Mouse (Mus musculus) stomach, postnatal 0 days (tissue): ENCODE data around the gene Cacna1i. TPM values are rescaled to one million over a fixed set of nuclear protein-coding genes. Genes with fewer than 3 reads are reported as not detected.

ENCODE experiments used
- ATAC-seq: fragments of 200-750 bp; cut with Nextera tagmentation; 2 replicates; pipeline ENCODE4 v1.8.0; 2017; ENCODE audit not compliant: low FRiP score, low TSS enrichment
- DNase-seq: peaks from one replicate; pipeline ENCODE4 v3.0.0-alpha.2; 2016; ENCODE audit warnings: low spot score
- H3K27ac ChIP-seq: fragments of 300-500 bp; sonication (generic); replicated peaks from 2 replicates; pipeline ENCODE4 v1.5.1; 2014; ENCODE audit warnings: mild to moderate bottlenecking, control low read depth
- H3K27me3 ChIP-seq: fragments of 300-500 bp; sonication (generic); 2 replicates; pipeline ENCODE4 v1.6.1; 2014; ENCODE audit warnings: low read length; ENCODE audit not compliant: control insufficient read depth, insufficient read depth
- H3K36me3 ChIP-seq: fragments of 300-500 bp; sonication (generic); 2 replicates; pipeline ENCODE4 v1.6.1; 2014; ENCODE audit warnings: low read length, mixed read lengths; ENCODE audit not compliant: control insufficient read depth, insufficient read depth
- H3K4me1 ChIP-seq: fragments of 300-500 bp; sonication (generic); replicated peaks from 2 replicates; pipeline ENCODE4 v1.6.1; 2014; ENCODE audit warnings: antibody characterized with exemption; ENCODE audit not compliant: control insufficient read depth, insufficient read depth
- H3K4me2 ChIP-seq: fragments of 300-500 bp; sonication (generic); replicated peaks from 2 replicates; pipeline ENCODE4 v1.6.1; 2014; ENCODE audit warnings: low read depth, mild to moderate bottlenecking, control low read depth, moderate library complexity
- H3K4me3 ChIP-seq: fragments of 300-500 bp; sonication (generic); 2 replicates; pipeline ENCODE4 v1.5.1; 2014; ENCODE audit warnings: low read depth, low read length, control low read depth
- H3K9ac ChIP-seq: fragments of 300-500 bp; sonication (generic); 2 replicates; pipeline ENCODE4 v1.6.1; 2014; ENCODE audit warnings: mild to moderate bottlenecking, low read length, control low read depth, mixed read lengths
- H3K9me3 ChIP-seq: fragments of 300-500 bp; sonication (generic); 2 replicates; pipeline ENCODE4 v1.6.1; 2016; ENCODE audit warnings: low read length; ENCODE audit not compliant: control insufficient read depth
- CTCF ChIP-seq: IDR thresholded peaks from 2 replicates; pipeline ENCODE4 v1.5.1; 2016; ENCODE audit warnings: antibody characterized with exemption, low read depth, mild to moderate bottlenecking, moderate library complexity
- EP300 ChIP-seq: optimal IDR thresholded peaks from 2 replicates; pipeline ENCODE3; 2016; ENCODE audit warnings: antibody characterized with exemption
- WGBS: fragments of 180-500 bp; shearing (Covaris S2); extraction: QIAGEN DNeasy Blood & Tissue Kit; methylation state at CpG from one replicate; pipeline ENCODE4 v1.1.7; 2014; 5-methylcytosine and 5-hydroxymethylcytosine counted together
- polyA plus RNA-seq: library from polyadenylated mRNA; unstranded; fragments of >200 nt; fragmentation: Nextera tagmentation; extraction: Ambion mirVana; gene quantifications from 2 replicates; pipeline ENCODE4 v1.2.1, GENCODE M21; 2015

The Cacna1i gene
- polyA plus RNA-seq, 1 experiment from 2014 or later: not detected

DNA sequence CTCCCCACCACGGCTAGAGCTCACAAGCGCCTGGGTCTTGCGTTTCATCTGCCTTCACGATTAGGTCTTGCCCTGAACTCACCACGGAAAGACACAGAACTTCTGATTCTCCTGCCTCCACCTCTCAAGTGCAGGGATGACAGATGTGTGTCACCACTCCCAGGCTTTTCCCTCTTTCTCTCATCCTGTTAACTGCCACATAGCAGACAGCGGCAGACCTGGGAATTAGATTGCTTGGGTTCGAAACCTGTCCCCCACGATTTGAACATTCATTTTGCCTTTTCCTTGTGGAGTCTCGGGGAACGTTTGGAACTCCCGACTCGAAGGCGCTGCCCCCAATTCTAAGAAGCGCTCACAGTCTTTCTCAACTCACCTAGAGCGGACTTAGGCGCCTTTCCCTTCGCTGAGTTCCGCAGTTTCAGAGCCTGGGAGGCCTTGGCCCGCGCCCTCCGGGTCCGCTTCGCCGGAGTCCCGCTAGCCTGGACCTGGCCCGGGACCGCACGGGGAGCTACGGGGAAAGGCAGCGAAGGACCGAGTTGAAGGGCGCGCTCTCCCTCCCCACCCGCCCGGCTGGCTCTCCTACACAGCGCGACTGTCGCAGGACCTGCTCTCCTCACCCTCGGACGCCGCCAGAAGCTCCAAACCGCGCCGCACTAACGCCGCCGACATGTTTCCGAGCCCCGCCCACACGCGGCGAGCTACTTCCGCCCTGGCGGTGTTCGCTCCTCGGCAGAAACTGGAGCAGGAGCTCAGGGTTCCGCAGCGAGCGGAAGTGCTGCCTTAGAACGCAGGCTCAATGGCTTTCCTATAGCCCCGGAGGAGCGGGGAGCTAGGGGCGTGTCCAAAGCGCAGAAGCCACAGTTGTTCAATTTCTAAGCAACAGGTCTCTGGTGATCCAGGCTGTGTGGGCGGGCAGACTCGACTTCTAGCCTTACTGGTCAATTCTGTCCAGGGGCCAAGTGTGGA lies 23.1 kb upstream of the Cacna1i start, which contains the start of gene Rps19bp1:
TSS of gene Rps19bp1 (minus strand) at position 706 of the 966 bp plus-strand sequence.
- no peaks in the 10 kb centered on the region for H3K4me1 ChIP-seq
- peak; percentile 94 for DNase-seq
- peak; percentile 26; the same call in 1 of the 2 replicates for TF ChIP-seq CTCF
- no peak for TF ChIP-seq EP300
- H3K4me2 ChIP-seq: peak within 1 kb of the TSS; percentile 73
- ATAC-seq: peak; percentile 89
- no peaks in the 10 kb centered on the region for H3K9me3 ChIP-seq
- peak within 1 kb of the TSS; percentile 83 for H3K4me3 ChIP-seq
- H3K27ac ChIP-seq: peak within 1 kb of the TSS; percentile 63; the same call in 1 of the 2 replicates
- no peaks in the 10 kb centered on the region for H3K27me3 ChIP-seq
- WGBS: under 1% methylated on average over 66 of the region's 66 CpGs
- H3K36me3 ChIP-seq: 0 out of 2 replicates have a peak, but pooled peaks cover 2% of the 10 kb centered on the region
- peak within 1 kb of the TSS; percentile 80 for H3K9ac ChIP-seq

DNA sequence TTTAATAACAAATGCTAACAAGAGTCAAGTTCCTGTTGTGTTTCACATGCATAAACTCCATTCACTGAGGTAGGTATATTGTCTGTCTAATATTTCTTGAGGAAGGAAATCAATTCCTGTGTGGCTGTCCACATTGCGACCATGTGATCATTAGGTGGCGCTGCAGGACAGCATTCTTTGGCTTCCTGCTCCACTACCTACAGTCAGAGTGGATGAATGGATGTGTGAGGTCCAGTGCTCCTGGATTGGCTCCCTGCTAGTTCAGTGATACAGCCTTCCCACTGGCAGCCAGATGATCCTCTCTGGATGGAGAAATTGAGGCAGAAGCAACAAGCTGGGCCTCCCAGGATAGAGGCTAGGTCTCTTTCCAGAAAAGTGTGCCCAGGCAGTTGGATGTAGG lies 20.8 kb upstream of the Cacna1i start:
- TF ChIP-seq EP300 (no peak), CTCF (peak; percentile 95)
- WGBS: 2% methylated on average over 2 of the region's 2 CpGs

DNA sequence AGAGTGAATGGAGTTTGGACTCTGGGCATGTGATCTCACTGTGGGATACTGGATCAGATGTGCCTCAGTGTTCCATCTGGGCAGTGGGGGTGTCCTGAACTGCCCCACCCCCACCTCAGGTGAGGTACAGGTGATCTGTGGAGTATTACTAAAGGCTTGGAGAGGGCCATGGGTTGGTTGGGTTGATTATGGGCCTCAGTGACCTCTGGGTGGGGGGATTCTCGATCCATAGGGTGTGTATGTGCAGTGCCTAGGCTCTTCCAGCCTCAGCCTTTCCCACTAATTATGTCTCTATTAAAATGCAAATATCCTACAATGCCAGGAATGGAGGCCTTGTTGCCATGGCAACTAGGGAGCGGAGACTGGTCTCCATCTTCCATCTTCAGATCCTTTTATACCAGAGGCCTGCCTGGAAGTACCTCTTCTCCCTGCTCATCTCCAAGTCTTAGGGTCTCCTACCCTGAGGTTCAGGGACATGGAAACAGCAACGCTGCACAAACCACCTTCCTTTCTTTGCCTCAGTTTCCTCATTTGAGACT lies 15.1 kb upstream of the Cacna1i start:
- DNase-seq: no peak
- no peak overlapping the region for H3K4me3 ChIP-seq
- H3K36me3 ChIP-seq: no peaks in the 10 kb centered on the region
- no peak overlapping the region for H3K4me2 ChIP-seq
- TF ChIP-seq CTCF (no peak), EP300 (no peak)
- H3K9ac ChIP-seq: no peak overlapping the region
- H3K9me3 ChIP-seq: no peaks in the 10 kb centered on the region
- no peak for ATAC-seq
- H3K27me3 ChIP-seq: no peaks in the 10 kb centered on the region
- no peaks in the 10 kb centered on the region for H3K4me1 ChIP-seq
- no peak overlapping the region for H3K27ac ChIP-seq
- WGBS: 80% methylated on average over 3 of the region's 3 CpGs

More for the DNA sequence above, 20.8 kb upstream of the Cacna1i start:
- Histone ChIP-seq H3K9me3 (no peaks in the 10 kb centered on the region), H3K27me3 (no peaks in the 10 kb centered on the region), H3K4me1 (no peaks in the 10 kb centered on the region), H3K4me2 (no peak overlapping the region), H3K4me3 (no peak overlapping the region), H3K27ac (no peak overlapping the region), H3K9ac (no peak overlapping the region), H3K36me3 (no peaks in the 10 kb centered on the region)
- ATAC-seq: 0 out of 2 replicates have a peak, but pooled peaks have one; percentile 21
- DNase-seq: peak; percentile 83

DNA sequence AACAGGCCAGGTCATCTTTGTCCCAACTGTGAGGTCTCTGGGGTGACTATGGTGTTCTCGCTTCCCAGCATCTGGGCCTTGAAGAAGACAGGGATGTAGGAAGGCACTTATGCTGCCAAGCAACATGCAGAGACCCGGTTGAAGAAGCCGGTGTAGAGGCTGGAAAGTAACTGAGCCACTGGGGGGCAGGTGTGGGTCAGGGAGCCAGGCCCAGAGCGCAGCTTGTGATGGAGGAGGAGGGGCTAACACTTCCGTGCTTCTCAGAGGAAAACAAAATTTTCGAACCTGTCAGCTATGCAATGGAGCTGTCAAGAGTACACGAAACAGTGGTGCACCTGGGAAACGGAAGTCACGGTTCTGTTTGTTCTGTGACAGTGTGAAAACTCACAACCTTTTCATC lies 9.9 kb upstream of the Cacna1i start:
- no peak for ATAC-seq
- DNase-seq: no peak
- no peaks in the 10 kb centered on the region for H3K27me3 ChIP-seq
- H3K4me2 ChIP-seq: no peak overlapping the region
- H3K4me1 ChIP-seq: no peaks in the 10 kb centered on the region
- no peak overlapping the region for H3K4me3 ChIP-seq
- no peaks in the 10 kb centered on the region for H3K36me3 ChIP-seq
- 40% methylated on average over 9 of the region's 9 CpGs for WGBS
- no peaks in the 10 kb centered on the region for H3K9me3 ChIP-seq
- H3K27ac ChIP-seq: no peak overlapping the region
- TF ChIP-seq CTCF (no peak), EP300 (no peak)
- no peak overlapping the region for H3K9ac ChIP-seq

DNA sequence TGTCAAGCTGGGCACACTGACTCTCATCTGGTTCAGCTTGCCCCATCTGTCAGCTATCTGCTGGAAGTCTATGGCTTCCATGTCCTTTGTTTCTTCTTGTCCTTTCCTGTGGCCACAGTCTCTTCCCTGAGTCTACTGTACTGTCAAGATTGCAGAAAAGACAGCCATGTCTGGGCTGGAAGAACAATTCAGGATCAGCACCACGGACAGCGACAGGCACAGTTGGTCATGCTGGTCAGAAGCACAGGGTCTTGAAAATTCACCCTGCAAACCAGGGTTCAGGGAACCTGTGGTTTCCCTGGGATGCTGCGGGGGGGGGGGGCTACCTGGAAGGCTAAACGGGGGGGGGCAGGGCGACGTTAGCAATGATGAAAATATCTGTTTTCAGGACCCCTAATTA lies 9.4 kb upstream of the Cacna1i start:
- no peaks in the 10 kb centered on the region for H3K4me1 ChIP-seq
- DNase-seq (peak; percentile 81), ATAC-seq (no peak)
- TF ChIP-seq CTCF (no peak), EP300 (no peak)
- H3K9me3 ChIP-seq: no peaks in the 10 kb centered on the region
- no peak overlapping the region for H3K4me2 ChIP-seq
- no peaks in the 10 kb centered on the region for H3K27me3 ChIP-seq
- no peaks in the 10 kb centered on the region for H3K36me3 ChIP-seq
- WGBS: 0% methylated on average over 6 of the region's 6 CpGs
- H3K9ac ChIP-seq: no peak overlapping the region
- H3K4me3 ChIP-seq: no peak overlapping the region
- no peak overlapping the region for H3K27ac ChIP-seq
